Mouse (Mus musculus): ENCODE results near the gene Gm11042. TPM values are rescaled to one million over a fixed set of nuclear protein-coding genes. Genes with fewer than 3 reads are reported as not detected.

Gm11042 gene
- total RNA-seq, 2 experiments from 2014 or later, result not detected

- DNase-seq, result peak; percentile 52
Measured at GRCm38 (mm10) chr12:74284020-74284684, 32.0 kb downstream of the Gm11042 start.

- no peak for DNase-seq
Measured at GRCm38 (mm10) chr12:74282846-74283245, 33.3 kb downstream of the Gm11042 start.

GRCm38 (mm10) chr12:74281403-74281802, 34.8 kb downstream of the Gm11042 start:
- DNase-seq, result no peak

GRCm38 (mm10) chr12:74277265-74277664, 38.9 kb downstream of the Gm11042 start:
- DNase-seq, result no peak

GRCm38 (mm10) chr12:74272545-74272944, 43.6 kb downstream of the Gm11042 start:
- DNase-seq, result no peak

GRCm38 (mm10) chr12:74268644-74269285, 47.4 kb downstream of the Gm11042 start:
- DNase-seq, result no peak

- DNase-seq, result no peak
Measured at GRCm38 (mm10) chr12:74267049-74267448, 49.1 kb downstream of the Gm11042 start.

Measured in gastrocnemius, postnatal 25 days (tissue).